Mouse (Mus musculus): ENCODE measurements at regions not wholly inside any gene's neighbourhood (a gene's known extent, or its start where the extent isn't known, plus 50 kb on each side); places are given as distances from the start of the nearest gene placed in this dataset.
"Not testable (repeated sequence)": the region's sequence is repeated elsewhere in the genome, so short reads cannot be mapped to it uniquely, and the experiment has no call there.

DNA sequence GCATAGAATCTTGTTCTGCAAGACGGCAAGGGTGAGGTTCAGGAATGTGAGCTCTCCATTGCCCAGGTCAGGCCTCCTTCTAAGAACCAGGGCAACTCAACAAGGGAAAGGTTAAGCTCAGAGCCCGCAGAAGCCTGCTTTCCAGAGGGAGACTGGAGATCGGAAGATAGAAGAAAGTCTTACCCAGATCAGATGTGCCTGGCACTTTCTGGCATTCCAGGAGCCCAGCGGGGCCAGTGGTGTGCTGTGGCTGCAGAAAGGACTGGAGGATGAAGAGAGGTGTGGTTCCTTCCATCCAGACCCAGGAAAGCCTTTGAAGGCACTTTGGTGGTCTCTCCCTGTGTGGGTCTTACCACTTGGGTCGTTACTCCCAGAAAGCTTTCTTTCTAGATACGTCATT, 178.4 kb downstream of the Tmx1 start:
- DNase-seq: no peak

DNA sequence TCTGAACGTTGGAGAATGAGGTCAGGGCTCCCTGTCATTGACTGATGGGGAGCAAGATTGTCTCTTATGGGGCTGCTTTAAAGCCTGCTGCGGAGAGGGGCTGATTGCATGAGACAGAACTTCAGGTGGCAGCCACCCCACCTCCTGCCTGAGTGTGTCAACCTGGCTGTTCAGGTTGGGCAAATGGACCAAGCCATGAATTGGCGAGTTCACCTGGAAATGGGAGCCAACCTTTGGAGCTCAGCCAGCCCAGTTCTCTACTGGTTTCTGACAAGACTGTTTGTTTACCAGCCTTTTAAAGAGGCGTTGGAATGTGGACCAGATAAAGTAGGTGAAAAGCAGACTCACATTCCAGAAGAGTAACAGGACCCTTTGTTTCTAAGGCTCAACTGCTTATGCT, 180.3 kb downstream of the Tmx1 start:
- DNase-seq: no peak

DNA sequence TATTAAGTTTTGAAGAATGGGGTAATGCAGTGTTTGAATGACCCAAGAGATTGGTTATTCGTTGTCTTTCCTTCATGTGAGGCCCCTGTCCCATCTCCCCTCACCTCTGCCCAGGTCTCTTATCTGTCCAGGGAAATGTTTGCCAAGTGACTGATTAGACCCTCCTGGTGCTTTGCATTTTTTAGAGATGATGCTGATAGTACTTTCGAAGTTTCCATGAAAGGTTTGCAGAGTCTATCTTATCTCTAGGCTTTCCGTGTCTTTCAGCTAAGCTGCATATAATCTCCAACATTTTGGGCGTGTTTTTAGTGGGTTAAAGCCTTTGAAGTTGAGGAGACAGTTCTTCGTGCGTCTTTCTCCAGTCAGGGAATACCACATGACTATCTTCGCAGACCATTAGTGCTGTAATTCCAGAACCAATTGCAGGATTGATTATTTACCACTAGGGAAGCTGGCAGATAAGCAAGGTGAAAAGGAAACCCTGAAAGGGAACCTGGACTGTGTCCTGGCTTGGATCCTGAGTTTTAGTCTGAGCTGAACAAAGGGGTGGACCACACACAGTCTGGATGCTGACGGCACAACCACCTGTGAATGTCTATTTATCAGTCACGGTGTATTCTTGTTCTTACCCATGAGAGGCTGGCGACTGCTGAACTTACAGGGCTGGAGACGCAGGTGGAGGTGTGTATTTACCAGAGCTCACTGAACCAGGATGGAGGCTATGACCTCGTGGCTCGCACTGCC, 180.9 kb downstream of the Tmx1 start:
- DNase-seq: no peak

DNA sequence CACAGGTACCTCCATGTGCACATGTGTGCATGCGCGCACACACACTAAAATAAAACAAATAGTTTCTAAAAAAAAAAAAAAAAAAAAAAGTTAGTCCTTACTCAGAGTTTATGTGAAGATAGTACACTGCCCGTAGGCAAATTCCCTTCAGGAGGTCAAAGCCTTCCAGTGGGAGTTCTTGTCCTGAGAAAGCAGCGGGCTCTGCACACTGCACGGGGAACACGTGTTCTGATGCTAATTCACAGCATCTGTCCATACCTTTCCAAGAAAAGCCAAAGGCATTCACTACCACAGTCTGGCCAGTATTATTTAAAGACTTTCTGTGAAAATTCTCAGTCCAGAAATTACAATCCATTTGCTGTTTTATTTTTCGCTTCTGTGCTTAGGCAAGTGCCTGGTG, 183.1 kb downstream of the Tmx1 start:
- DNase-seq: no peak

DNA sequence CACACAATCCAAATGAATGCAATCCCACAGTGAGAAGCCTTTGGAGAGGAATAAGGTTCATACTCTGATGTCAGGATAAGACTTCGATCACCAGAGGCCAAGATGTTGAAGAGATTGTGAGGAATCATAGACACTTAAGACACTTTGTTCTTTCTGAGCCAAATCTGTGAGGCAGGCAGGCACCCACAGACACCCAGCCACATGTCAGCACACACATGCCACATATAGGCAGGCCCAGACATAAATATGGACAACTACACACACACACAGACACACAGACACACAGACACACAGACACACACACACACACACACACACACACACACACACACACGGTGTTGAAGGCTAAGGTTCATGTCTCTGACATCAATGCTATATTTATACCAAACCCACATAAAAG, 185.1 kb upstream of the Frmd6 start:
- no peak for DNase-seq

DNA sequence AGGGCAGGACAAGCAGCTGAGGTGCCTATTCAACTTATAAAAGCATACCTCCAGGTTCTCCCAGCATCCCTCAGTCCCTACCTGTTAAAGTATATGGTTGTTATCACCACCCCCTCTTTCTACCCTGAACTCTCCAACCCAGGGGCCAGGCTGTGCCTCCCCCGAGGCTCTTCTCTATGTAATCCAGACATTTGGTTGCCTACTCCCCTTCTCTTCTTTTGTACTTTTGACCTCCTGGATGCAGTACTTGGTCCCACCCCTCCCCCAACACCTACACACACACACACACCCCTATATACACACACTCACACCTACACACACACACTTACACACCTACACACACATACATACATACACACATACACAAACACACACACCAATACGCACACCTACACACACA, 180.4 kb upstream of the Frmd6 start:
- no peak for DNase-seq

DNA sequence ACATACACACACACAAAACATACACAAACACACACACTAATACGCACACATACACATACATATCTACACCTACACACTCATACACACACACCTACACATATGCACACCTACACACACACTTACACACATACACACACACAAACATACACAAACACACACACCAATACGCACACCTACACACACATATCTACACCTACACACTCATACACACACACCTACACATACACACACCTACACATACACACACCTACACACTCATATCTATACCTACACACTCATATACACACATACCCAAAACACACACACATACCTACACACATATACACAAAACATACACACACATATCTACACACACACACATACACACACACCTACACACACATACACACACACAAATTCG, 179.9 kb upstream of the Frmd6 start:
- DNase-seq: no peak

DNA sequence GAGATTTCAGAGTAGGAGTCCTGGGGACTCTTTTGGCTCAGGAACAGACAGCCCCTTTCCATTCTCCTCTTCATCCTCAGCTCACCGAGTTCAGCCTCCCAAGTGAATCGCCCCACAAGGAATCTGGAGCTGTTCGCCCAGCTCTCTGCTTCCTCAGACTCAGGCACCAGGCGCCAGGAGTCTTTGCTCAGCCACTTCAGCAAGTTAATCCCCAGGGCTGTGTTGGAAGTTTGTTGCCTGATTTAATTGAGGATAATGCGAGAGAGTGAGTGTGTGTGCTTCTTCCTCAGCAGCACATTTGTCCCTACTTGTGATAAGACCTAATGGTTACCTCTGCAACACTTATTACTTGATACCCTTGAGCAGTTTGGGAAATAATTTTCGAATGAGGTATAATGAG, 177.8 kb upstream of the Frmd6 start:
- DNase-seq: no peak

DNA sequence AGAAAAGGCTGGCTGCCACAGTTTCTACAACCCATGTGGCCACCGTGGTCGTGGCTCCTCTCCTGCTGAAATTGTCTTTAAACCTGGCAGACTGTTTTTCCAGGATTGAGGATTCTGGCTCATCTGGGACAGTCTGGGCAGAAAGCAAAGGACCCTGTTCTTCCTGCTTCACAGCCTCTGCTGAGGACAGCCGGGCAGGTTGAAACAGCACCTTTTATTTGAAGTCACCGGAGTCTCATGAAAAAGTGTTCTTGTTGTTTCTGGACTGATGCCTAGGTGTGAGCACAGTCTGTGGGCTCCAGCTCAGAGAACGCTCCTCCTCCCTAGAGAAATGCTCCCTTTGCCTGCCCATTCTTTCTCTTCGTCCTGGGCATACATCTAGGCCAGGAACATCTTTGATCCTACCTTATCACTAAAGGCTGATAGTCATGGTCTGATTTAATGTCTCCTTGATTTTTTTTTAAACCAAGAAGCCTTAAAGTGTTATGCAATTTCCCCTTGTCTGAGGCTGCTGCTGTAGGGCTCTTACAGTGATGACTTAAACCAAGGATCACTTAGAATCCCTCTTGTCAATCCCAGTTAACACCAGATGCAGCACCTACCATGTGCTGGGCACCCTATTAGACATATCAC, 177.0 kb upstream of the Frmd6 start:
- DNase-seq: no peak

DNA sequence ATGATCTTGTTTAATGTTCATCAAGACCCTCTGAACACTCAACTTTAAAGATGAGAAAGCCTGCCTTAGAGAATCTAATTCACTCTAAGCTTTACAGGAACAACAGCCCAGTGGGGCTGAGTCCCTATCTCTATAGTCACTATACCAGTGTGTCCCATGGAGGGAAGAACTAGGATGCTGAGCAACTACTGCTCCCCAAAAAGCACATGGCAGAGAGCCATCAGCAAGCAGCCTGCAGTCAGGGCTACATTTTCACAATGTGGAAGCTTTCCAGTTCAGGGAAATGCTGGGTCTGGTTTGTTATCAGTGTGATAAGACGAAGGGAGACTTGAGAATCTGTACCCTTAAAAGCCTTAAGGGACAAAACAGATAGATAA, 176.5 kb upstream of the Frmd6 start:
- no peak for DNase-seq

DNA sequence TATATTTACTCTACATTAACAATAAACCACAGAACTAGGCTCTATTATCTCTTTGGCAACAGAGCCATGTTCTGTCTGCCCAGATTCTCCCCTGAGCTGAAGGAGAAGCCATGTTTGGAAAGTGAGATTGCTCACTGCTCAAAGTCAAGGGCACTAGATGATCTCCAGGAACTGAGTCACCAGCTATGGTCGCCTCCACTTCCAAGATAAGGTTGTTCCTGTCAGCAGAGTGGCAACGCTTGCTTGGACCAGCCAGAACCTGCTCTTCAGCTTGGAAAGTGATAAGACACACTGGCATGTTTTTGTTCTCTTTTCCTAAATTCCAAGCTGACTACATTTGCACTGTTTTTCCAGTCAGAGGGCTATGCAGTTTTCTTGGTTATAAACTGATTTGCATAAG, 175.6 kb upstream of the Frmd6 start:
- DNase-seq: no peak

DNA sequence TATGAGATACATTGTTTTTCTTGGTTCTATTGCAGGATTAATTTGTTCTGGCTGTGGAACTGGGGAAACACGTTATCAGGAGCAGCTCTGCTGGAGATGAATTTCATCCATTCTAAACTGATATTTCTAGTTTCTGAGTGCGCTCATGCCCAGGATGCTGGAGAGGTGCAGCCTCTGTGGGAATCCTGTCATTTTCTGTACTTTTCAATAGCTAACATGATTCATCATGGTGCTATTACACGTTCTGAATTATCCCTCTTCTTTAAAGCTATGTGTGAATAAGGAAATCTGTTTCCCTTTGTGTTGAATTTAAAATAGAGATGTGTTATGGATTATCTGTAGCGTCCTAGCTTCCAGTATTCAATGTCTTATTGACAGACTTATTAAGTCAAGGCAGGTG, 174.8 kb upstream of the Frmd6 start:
- no peak for DNase-seq

DNA sequence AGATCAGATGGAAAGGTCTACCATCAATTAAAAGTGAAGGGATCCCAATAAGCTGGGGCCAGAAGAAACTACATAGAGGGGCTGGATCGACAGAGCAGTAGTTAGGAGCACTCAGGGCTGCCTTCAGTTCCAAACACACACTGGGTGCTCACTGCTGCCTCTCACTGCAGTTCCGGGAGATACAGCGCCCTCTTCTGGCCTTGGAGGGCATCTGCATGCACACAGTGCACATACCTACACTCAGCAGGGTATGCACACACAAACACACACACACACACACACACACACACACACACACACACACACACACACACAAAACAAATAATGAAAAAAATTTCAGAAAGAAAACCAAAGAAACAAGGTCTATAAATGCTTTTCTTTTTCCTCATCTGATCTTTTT, 172.6 kb upstream of the Frmd6 start:
- no peak for DNase-seq

DNA sequence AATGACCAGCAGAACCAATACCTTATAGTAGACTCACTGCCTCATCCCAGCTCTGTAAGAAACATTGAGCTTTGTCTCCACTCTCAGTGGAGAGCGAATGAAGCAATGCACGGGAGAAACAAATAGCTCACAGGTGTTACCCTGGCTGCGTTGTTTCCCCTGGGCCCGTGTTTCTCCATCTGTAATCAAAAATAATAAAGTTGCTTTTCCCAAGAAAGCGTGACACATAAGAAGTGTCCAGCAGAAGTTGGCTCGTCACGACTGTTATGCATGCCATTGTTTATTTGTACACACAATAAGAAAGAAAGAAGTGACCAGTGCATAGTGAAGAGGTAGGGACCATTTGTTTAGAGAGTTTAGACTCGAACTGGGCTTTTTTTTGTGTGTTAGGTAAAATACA, 171.3 kb upstream of the Frmd6 start:
- no peak for DNase-seq

DNA sequence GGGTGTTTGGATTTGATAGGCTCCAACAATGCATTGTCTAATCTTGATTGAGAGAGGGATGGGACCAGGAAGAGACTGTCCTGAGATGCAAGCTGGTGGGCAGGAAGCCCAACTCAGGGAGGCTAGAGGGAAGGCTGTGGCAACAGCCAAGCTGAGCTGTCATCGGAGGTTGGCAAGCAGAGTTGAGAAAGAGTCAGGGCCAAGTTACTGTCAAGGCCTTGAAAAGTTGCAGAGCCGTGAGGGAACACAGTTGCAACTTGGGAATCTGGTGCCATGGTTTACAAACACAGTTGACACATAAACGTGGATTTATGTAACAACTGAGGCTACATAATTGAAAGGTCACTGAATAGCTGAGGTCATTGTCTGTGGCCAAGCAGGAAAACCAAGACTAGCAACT, 170.8 kb upstream of the Frmd6 start:
- DNase-seq: peak in 1 of 2 experiments; percentile 5

DNA sequence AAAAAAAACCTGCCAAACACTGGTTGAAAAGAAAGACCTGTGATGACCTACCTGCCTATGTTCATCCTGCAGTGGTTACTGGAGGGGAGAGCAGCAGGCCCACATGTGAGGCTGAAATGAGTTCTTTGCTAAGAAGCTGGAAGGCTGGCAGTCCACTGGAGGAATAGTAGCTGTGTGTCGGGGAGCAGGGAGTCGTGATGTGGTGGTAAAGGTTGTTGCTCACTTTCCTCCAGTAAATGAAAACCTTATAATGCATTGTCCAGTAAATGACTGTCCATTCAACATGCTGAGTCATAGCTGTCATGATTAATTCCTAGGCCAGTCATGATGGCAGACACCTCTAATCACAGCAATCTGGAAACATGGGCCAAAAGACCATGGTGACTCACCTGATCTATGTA, 169.9 kb upstream of the Frmd6 start:
- no peak for DNase-seq

DNA sequence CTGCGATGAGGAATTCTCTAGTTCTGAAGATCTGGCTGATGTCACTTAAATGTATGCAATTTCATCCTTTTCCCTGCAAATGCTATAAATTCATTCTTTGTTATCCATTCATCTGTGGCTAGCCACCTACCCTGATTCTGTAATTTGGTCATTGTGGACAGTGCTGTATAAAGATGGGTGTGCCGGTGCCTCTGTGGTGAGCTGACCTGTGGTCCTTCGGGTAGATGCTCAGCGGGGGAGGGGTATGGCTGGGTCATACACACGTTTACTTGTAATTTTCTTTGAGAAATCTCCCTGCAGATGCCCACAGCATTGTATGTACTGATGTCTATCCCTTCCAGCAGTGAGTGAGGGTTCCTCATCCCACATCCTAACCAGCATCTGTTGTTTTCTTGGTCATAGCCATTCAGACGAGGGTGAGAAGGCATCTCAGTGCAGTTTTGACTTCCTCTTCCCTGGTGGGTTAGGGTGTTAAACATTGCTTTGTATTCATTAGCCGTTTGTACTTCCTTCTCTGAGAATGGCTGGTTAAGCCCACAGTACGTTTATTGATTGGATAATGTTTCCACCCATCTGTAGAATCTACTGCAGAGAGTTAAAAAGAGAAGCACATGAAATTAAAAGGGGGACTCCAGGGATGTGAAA, 169.3 kb upstream of the Frmd6 start:
- no peak for DNase-seq

DNA sequence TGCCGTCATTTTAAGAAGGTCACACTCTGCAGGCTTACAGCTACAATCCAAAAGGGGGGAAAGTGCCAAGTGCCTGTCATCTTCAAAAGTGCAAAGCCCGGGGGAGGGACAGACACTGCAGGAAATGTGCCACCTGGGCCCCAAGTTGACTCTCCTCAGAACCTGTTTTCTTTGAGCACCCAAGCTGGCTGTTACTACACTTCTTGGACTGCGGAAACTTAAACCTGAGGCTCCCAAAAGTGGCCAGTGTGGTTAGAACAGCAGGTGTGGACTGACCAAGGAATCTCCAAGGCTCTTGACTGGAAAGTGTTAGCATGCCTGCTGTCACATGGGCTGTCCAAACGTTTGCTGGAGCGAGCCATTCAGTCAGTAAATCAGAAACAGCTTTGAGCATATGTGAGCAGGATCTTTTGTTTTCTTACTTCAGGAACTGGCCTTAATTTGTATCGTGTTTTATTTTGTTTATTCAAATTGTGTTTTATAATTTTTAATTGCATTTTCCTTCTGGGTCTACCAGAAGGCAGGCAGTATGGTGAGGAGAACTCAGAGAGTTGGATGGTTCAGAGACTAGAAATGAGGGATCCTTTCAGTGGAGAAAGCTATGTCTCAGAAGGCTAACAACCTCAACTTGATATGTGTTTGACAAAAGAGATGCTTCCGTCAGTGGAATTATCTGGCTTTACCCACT, 168.4 kb upstream of the Frmd6 start:
- DNase-seq: no peak

DNA sequence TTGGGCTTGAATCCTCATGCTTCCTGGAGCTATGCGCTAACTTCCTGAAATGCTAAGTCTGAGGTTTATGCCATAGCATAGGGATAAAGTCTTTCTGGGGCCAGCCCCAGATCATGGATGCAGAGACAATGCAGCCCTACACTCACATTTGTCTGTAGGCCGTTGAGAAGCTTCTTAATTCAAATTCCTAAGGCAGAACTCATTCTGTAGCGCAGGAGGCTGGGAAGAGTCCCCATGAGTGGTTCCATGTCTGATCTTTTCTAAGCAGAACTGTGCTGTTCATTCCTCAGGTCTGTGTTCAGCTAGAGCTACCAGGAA, 167.9 kb upstream of the Frmd6 start:
- DNase-seq: no peak

DNA sequence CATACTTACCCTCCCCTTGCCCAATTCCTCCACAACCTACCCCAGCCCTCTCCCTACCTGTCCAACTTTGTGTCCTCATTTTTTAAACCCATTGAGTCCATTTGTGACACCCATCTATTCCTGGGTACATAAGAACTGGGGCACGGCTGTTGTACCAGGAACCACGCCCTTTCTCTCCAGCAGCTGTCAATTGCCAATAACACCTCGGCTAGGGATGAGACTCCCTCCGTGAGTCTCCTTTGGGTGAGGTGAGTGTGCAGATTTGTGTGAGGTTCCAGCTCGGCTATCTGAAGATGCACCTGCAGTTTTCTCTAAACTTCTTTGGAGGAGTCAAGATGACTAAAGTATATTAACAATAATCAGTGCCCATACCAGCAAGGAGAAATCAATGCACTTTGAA, 167.2 kb upstream of the Frmd6 start:
- no peak for DNase-seq

DNA sequence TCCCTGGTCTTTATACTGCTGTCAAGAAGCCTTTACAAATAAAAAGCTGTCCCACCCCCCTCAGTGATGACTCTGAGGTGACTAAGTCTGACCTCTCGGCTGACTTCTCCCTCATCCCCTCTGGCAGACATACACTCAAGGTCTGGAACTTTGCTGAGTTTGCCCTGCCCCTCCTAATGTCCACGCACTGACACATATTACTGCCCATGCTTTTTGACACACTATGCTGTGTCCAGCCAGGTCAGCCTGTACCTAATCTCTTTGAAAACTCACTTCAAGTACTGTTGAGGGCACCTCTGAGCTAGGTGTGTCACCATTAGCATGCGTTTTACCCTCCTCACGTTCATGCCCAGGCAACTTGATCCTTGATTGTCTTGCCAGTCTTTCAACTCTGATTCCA, 164.9 kb upstream of the Frmd6 start:
- no peak for DNase-seq

DNA sequence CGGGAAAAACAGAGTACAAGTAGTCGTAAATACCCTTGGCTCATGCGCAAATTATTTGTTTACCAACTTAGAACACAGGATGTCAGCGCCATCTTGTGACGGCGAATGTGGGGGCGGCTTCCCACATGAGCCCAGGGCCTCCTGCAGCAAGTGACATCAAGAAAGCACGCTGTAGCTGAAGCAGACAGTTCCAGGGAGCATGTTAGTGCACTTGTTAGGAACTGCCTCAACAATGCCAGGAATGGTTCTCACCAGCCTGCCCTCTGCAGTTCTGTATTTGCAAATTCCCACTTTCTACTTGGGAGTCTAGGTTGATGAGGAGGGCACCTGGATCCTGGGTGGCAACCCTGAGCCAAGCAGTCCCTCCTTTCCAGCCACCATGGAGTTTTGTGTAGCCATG, 157.2 kb upstream of the Frmd6 start:
- not testable (repeated sequence) for DNase-seq

DNA sequence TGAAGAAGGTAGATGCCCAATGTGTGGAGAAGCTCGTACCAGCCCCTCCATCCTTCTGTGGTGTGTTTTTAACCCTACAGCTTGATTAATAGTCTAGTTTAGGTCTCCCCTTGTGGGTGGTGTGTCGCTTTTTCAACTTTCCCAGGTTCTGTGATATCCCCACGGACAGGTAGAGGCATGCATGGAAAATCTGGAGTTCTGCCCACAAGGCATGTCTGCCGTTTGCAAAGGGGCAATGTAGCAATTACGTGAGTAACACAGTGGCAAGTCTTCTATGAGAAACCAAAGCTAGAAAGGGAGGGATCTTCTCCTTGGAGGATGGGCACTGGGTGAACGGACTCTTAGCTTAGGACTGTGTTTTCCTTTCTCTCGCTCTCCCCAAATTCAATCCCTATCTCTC, 153.2 kb upstream of the Frmd6 start:
- DNase-seq: no peak

DNA sequence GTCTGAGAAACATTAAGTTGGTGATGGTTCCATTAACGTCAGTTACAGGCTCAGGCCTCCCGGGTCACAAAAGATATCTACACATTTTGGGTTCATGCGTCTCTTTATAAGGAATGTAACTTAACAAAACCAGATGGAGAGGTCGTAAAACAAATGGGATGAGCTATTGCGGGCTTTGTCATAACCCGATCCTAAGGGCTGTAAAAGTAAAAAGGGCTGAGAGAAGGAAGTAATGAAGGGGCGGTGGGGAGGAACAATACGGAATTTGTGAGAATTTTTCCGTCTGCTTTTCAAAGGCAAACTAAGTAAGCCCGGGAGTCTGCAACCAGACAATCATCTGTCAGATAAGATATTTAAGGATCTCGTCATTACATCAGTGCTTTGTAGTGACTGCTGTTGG, 152.1 kb upstream of the Frmd6 start:
- DNase-seq: no peak

Measured in spleen, adult 18-20 months (tissue).